Mouse (Mus musculus): ENCODE measurements around the gene Gns. TPM values are rescaled to one million over a fixed set of nuclear protein-coding genes. Genes with fewer than 3 reads are reported as not detected.

Gns gene
- polyA plus RNA-seq, 1 experiment = 46.8 TPM

DNA sequence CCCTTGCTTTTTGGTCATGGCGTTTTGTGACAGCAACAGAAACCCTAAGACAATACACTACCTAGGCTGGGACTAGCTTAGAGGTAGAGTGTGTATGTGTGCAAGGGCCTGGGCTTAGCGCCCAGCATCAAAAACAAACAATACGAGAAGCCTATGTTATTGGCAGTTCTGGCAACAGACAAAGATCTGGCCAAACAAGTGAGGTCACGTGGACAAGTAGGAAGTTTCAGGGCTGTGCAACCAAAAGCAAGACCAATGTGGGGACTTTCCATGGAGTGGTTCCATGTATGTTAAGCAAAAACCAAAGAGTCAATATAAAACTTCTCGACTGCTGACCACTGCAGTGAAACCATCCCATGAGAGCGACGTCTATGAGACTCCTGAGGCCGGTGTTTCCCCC, 80.9 kb downstream of the Gns start:
- Histone ChIP-seq H3K27ac (ENCODE audit: insufficient read depth, low read length) (no peak overlapping the region), H3K4me1 (ENCODE audit: control insufficient read depth, insufficient read depth, low read length) (no peaks in the 10 kb centered on the region), H3K4me3 (ENCODE audit: insufficient read depth, low read length) (no peak overlapping the region)
- TF ChIP-seq CTCF (IDR thresholded peaks at IDR 0.05; ENCODE audit: extremely low read depth, insufficient read depth, low read length) (no peak), POLR2A (IDR thresholded peaks at IDR 0.05; ENCODE audit: extremely low read depth, insufficient read depth, low read length) (no peak)

Other genes with a start within 250 kb of the Gns start
- gene Tbc1d30, start 13.8 kb upstream of the Gns start, polyA plus RNA-seq (2012; rRNA removed) = 48.6 and 49.1 TPM in 2 replicates
- gene Rassf3, start 111.3 kb downstream of the Gns start, polyA plus RNA-seq (2012; rRNA removed) = 40.8 and 41.2 TPM in 2 replicates
- gene Tbk1, start 221.7 kb downstream of the Gns start, polyA plus RNA-seq (2012; rRNA removed) = 41.5 and 46.4 TPM in 2 replicates